Mouse (Mus musculus) megakaryocyte, embryonic 14.5 days (primary cell): Measurements from ENCODE around the gene Gm17651. TPM values are rescaled to one million over a fixed set of nuclear protein-coding genes. Genes with fewer than 3 reads are reported as not detected.

Experiments
- H3K27me3 ChIP-seq: replicated peaks from 2 replicates; pipeline ENCODE3; 2012; ENCODE audit warnings: inconsistent platforms
- H3K36me3 ChIP-seq: replicated peaks from 2 replicates; pipeline ENCODE3; 2012; ENCODE audit warnings: low read length, inconsistent platforms, mixed read lengths
- H3K4me1 ChIP-seq: 2 replicates; pipeline ENCODE4 v1.6.1; 2012; ENCODE audit warnings: inconsistent platforms
- H3K4me3 ChIP-seq: replicated peaks from 2 replicates; pipeline ENCODE3; 2012; ENCODE audit warnings: moderate library complexity, mild to moderate bottlenecking, inconsistent platforms
- H3K9me3 ChIP-seq: 2 replicates; pipeline ENCODE4 v1.6.1; 2012; ENCODE audit warnings: inconsistent platforms
- FLI1 ChIP-seq: IDR thresholded peaks from 2 replicates; pipeline ENCODE4 v1.6.1; 2012; ENCODE audit warnings: low read length, inconsistent platforms, mixed read lengths
- GATA1 ChIP-seq: IDR thresholded peaks from 3 replicates; pipeline ENCODE4 v1.6.1; 2012; ENCODE audit warnings: mixed read lengths, low read length, inconsistent platforms, borderline replicate concordance
- polyA plus RNA-seq: library from polyadenylated mRNA; stranded (reverse); fragments of >175 nt; gene quantifications from 2 replicates; pipeline ENCODE4 v1.2.3, GENCODE M21; 2012; ENCODE audit warnings: low replicate concordance; ENCODE audit not compliant: insufficient read depth

Gm17651 gene
- polyA plus RNA-seq, 1 experiment, result not detected

DNA sequence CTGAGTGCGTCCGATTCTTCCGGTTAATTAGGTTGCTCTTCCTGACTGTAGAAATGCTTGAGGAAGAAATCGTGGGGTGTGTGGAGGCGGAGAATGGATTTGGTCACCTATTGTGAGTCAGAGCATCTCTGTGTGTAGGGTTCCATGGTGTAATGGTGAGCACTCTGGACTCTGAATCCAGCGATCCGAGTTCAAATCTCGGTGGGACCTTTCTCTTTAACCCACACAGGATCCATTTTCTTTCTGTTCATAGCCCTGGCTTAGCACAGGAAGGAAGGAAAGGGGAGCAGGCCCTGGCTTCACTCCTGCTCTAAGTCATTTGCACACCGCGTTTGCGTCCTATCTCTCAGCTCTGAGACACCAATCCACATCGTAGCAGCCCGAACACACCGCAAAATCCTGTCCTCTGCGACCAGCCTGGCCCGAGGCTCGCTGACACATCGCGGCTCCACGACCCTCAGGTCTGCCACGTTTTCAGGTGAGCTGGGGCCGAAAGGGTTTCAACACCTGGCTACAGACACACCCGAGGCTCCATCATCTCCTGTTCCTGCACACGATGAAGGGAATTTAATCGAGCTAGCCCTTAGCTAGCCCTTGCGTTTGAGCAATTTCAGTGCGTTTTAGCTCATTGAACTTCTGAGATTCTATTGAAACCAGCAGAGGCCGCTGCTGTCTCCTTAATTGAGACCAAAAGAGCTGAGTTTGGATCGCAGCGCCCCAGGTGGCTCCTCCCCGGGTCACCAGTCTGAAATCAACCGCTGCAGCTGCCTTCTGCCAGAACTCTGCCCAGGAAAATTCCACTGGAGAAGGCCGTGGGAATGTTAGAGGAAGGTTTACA lies 7.0 kb upstream of the Gm17651 start:
- no peaks in the 10 kb centered on the region for H3K36me3 ChIP-seq
- TF ChIP-seq GATA1, result no peak
- no peak for TF ChIP-seq FLI1
- peak overlapping the region; percentile 92 for H3K4me3 ChIP-seq
- H3K9me3 ChIP-seq, result no peaks in the 10 kb centered on the region
- H3K27me3 ChIP-seq, result peaks cover 38% of the 10 kb centered on the region
- H3K4me1 ChIP-seq, result peaks cover 39% of the 10 kb centered on the region

- Histone ChIP-seq H3K9me3 (no peaks in the 10 kb centered on the region), H3K4me3 (peak overlapping the region; percentile 92), H3K4me1 (peaks cover 36% of the 10 kb centered on the region), H3K27me3 (peaks cover 31% of the 10 kb centered on the region), H3K36me3 (no peaks in the 10 kb centered on the region)
- TF ChIP-seq GATA1 (no peak), FLI1 (no peak)
These were observed 6.3 kb upstream of the Gm17651 start for GRCm38 (mm10) chr3:97680631-97681320.

DNA sequence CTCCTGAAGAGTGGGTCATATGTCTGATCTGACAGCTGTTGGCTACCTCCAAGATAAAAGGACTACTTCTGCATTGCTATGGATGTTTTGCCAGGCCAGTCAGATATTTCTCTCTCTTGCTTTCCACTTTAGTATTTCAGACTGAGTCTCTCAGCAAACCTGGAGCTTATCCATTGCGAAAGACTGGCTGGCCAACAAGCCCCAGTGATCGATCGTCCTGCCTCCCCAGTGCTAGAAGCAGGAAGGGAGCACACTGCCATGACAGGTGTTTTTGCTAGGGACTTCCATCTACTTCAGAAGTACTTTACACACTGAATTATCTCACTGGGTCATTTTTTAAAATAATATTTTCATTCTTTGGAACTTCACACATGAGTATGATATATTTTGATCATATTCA lies 3.9 kb upstream of the Gm17651 start:
- no peak overlapping the region for H3K4me3 ChIP-seq
- H3K4me1 ChIP-seq, result peaks cover 25% of the 10 kb centered on the region
- TF ChIP-seq GATA1 (no peak), FLI1 (no peak)
- H3K9me3 ChIP-seq, result peaks cover 4% of the 10 kb centered on the region; the same call in 1 of the 2 replicates
- peaks cover 21% of the 10 kb centered on the region for H3K27me3 ChIP-seq
- peaks cover 5% of the 10 kb centered on the region for H3K36me3 ChIP-seq

DNA sequence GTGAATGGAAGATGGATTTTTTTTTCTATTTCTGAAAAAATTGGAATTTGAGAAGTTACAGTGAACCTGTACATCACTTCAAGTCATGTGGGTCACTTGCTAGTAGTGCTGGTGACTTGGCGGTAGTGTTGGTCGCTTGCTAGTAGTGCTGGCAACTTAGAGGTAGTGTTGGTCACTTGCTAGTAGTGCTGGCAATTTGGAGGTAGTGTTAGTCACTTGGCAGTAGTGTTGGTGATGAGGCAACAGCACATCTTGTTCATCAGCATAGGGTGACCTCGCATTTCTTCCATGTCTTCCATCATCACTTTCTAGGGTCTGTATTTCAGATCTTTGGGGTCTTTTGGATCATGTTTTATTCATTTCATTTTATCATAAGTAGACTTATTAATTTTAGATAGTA lies 1.6 kb upstream of the Gm17651 start:
- H3K36me3 ChIP-seq, result peaks cover 27% of the 10 kb centered on the region
- TF ChIP-seq FLI1 (no peak), GATA1 (no peak)
- H3K9me3 ChIP-seq, result peaks cover 4% of the 10 kb centered on the region; the same call in 1 of the 2 replicates
- H3K27me3 ChIP-seq, result peaks cover 12% of the 10 kb centered on the region
- H3K4me1 ChIP-seq, result peaks cover 11% of the 10 kb centered on the region
- no peak overlapping the region for H3K4me3 ChIP-seq

DNA sequence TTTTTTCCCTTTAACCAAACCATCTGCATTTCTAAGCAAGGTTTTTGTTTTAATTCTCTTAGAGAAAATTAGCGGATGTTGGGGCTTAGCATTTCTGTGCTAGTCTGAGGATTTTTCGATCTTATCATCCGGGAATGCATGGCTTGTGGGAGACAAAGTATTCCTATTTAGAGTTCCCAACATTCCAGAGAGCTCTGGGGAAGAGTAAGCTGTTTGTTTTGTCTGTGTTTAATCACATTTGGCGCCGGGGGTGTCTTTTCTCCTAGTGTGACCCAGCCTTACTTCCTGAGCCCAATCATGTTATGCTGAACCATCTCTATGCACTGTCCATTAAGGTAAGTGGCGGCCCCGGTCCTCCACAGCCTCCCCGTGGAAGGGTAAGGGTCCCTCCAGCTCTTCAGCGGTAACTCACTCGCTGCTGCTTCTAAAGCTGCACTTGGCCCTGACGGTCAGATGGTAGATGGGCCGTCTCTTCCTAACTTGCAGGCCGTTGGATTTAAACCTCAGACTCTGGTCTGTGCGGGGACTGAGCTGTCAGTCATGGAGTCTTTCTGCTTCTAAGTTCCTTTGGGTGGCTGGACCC lies 7.3 kb downstream of the Gm17651 start:
- H3K36me3 ChIP-seq, result peaks cover 98% of the 10 kb centered on the region
- H3K4me3 ChIP-seq, result no peak overlapping the region
- H3K4me1 ChIP-seq, result peaks cover 27% of the 10 kb centered on the region
- H3K9me3 ChIP-seq, result no peaks in the 10 kb centered on the region
- H3K27me3 ChIP-seq, result no peaks in the 10 kb centered on the region
- TF ChIP-seq GATA1, result no peak
- TF ChIP-seq FLI1, result no peak

DNA sequence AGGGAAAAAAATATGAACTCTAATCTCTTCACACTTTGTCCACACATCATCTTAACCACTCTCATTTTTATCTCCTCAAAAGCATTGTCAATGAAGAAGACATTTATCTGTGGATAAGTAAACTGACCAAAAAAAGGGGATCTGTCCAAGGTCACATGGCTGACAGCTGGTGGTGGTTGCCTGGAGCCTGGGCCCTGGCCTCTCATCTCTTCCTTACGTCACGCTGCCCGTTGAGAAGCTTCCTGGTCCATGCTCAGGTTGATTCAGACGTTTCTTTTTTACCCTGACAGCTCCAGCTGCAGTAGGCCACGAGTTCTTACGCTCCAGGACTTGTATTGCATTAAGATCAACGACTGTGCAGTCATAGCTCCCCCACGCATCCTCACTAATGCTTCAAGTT lies 8.3 kb downstream of the Gm17651 start:
- H3K27me3 ChIP-seq, result no peaks in the 10 kb centered on the region
- TF ChIP-seq GATA1 (no peak), FLI1 (no peak)
- no peaks in the 10 kb centered on the region for H3K9me3 ChIP-seq
- no peak overlapping the region for H3K4me3 ChIP-seq
- peaks cover 35% of the 10 kb centered on the region for H3K4me1 ChIP-seq
- H3K36me3 ChIP-seq, result peaks cover 98% of the 10 kb centered on the region

DNA sequence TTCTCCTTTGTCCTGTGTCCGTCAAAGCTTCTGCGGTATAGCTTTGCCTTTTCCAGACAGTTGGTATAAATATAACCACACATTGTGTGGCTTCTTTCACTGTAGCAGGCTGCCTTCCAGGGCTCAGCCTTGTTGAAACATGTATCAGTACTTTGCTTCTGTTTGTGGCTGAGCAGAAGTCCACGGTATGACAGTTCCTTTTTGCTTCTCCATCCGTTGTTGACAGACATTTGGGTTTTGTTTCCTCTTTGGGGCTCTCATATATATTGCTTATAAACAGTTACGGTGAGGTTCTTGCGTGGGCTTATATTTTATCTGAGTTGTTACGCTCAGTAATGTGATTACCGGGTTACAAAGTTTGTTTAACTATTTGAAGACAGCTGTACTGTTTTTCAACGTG lies 9.0 kb downstream of the Gm17651 start:
- Histone ChIP-seq H3K9me3 (no peaks in the 10 kb centered on the region), H3K4me3 (no peak overlapping the region), H3K27me3 (no peaks in the 10 kb centered on the region), H3K36me3 (peaks cover 91% of the 10 kb centered on the region), H3K4me1 (peaks cover 42% of the 10 kb centered on the region)
- TF ChIP-seq GATA1 (no peak), FLI1 (no peak)

- no peak for TF ChIP-seq FLI1
- peaks cover 64% of the 10 kb centered on the region for H3K4me1 ChIP-seq
- no peaks in the 10 kb centered on the region for H3K9me3 ChIP-seq
- peak overlapping the region; percentile 28 for H3K4me3 ChIP-seq
- peaks cover 48% of the 10 kb centered on the region for H3K36me3 ChIP-seq
- no peaks in the 10 kb centered on the region for H3K27me3 ChIP-seq
These were observed 13.3 kb downstream of the Gm17651 start for GRCm38 (mm10) chr3:97661206-97661605.

DNA sequence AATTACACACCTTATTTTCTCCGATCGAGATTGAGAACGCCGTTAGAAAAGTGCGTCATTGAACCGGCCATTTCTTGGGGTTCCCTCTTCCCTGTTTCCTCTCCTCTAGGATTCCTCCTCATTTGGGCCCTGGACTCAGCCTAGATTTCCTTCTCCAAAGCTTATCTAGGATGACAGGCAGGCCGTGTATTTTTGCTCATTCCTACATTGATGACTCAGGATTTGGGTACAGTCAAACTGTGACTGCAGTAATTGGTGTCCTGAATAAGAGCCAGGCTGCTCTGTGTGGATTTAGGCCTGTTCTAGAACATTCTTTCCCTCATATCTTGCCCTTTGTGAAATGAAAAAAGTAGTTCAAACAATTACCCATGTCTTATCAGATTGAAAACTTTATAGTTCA lies 14.7 kb downstream of the Gm17651 start:
- peaks cover 36% of the 10 kb centered on the region for H3K36me3 ChIP-seq
- no peaks in the 10 kb centered on the region for H3K27me3 ChIP-seq
- H3K4me1 ChIP-seq, result peaks cover 52% of the 10 kb centered on the region
- peak overlapping the region; percentile 99 for H3K4me3 ChIP-seq
- H3K9me3 ChIP-seq, result peaks cover 2% of the 10 kb centered on the region; the same call in 1 of the 2 replicates
- no peak for TF ChIP-seq FLI1
- no peak for TF ChIP-seq GATA1
